In genomic region chr16:22956085-22956439, GRCm38 (mm10) we compare ENCODE assay signal across 14 mouse cellular contexts. TPM values are rescaled to one million over a fixed set of nuclear protein-coding genes. Genes with fewer than 3 reads are reported as not detected.
DNase-seq lines count a peak whose midpoint lies in the region; ATAC-seq and TF ChIP-seq lines count a peak whose summit lies in the region.
"Had no signal": no experiment of that assay in that cellular context is flagged by ENCODE, and none has a peak within 500 bp of the region (broad histone marks: within the 10 kb centered on the region; RNA-seq: fewer than 3 reads in every experiment).

No protein-coding gene starts in this region.

- H3K4me1 ChIP-seq in E14TG2a.4 (replicated peaks; ENCODE audit: low read depth, low read length): peaks cover 33% of the 10 kb centered on the region
- H3K4me1 ChIP-seq in hindbrain, embryonic 11.5 days (replicated peaks; ENCODE audit: control insufficient read depth, insufficient read depth, low read length): no peaks in the 10 kb centered on the region
- H3K4me1 ChIP-seq in midbrain, embryonic 13.5 days (replicated peaks): 0 out of 2 replicates have a peak, but pooled peaks cover 3% of the 10 kb centered on the region

- peak; percentile 12 for DNase-seq in embryo, embryonic 10 days (ENCODE audit: low spot score)
- no peak for DNase-seq in embryo, embryonic 10.5 days (ENCODE audit: low spot score)
- DNase-seq in hindbrain, embryonic 11.5 days (ENCODE audit: low spot score): no peak
- no peak for DNase-seq in urinary bladder, postnatal 25 days (ENCODE audit: low spot score)
- no peak for DNase-seq in layer of hippocampus, adult 11-12 months (ENCODE audit: low spot score)
- no peak for DNase-seq in retina, postnatal 1 day
- DNase-seq: cerebellum, postnatal 14 days; kidney, adult 8-10 months; lung, adult 2 months had no signal

- H3K27me3 ChIP-seq in E14TG2a.4 (ENCODE audit: insufficient read depth, low read length): 0 out of 2 replicates have a peak, but pooled peaks cover 4% of the 10 kb centered on the region
- no peaks in the 10 kb centered on the region for H3K27me3 ChIP-seq in hindbrain, embryonic 11.5 days (ENCODE audit: control insufficient read depth, insufficient read depth, low read length)
- H3K27me3 ChIP-seq in midbrain, embryonic 13.5 days: no peaks in the 10 kb centered on the region
- H3K27me3 ChIP-seq: Patski had no signal

- H3K27ac ChIP-seq in hindbrain, embryonic 11.5 days (ENCODE audit: low read depth, low read length): peak overlapping the region; percentile 38
- no peak overlapping the region for H3K27ac ChIP-seq in midbrain, embryonic 13.5 days
- H3K27ac ChIP-seq: macrophage had no signal

- H3K4me2 ChIP-seq in hindbrain, embryonic 11.5 days (replicated peaks; ENCODE audit: low read depth, low read length): peak overlapping the region; percentile 12; the same call in 1 of the 2 replicates
- 0 out of 2 replicates have a peak overlapping the region, but pooled peaks have one; percentile 4 for H3K4me2 ChIP-seq in midbrain, embryonic 13.5 days (replicated peaks)

- peak overlapping the region; percentile 53 for H3K4me3 ChIP-seq in E14TG2a.4 (replicated peaks; ENCODE audit: low read length)
- H3K4me3 ChIP-seq in hindbrain, embryonic 11.5 days (ENCODE audit: low read depth, low read length): no peak overlapping the region
- H3K4me3 ChIP-seq in midbrain, embryonic 13.5 days (replicated peaks): no peak overlapping the region

- no peak overlapping the region for H3K9ac ChIP-seq in hindbrain, embryonic 11.5 days (ENCODE audit: low read depth, low read length)
- no peak overlapping the region for H3K9ac ChIP-seq in midbrain, embryonic 13.5 days (replicated peaks)

- no peak for TF ChIP-seq CTCF in E14TG2a.4 (conservative IDR thresholded peaks at IDR 0.05; ENCODE audit: low read length)

- no peaks in the 10 kb centered on the region for H3K36me3 ChIP-seq in E14TG2a.4 (ENCODE audit: insufficient read depth, low read length)
- no peaks in the 10 kb centered on the region for H3K36me3 ChIP-seq in hindbrain, embryonic 11.5 days (ENCODE audit: control insufficient read depth, insufficient read depth, low read length)
- H3K36me3 ChIP-seq in midbrain, embryonic 13.5 days: no peaks in the 10 kb centered on the region

- peak; percentile 54 for ATAC-seq in hindbrain, embryonic 11.5 days (ENCODE audit: low FRiP score)
- ATAC-seq in midbrain, embryonic 13.5 days: peak; percentile 75
- ATAC-seq: Patski had no signal

- no peaks in the 10 kb centered on the region for H3K9me3 ChIP-seq in E14TG2a.4 (ENCODE audit: low read length)
- no peaks in the 10 kb centered on the region for H3K9me3 ChIP-seq in hindbrain, embryonic 11.5 days (ENCODE audit: control insufficient read depth, low read length)
- H3K9me3 ChIP-seq in midbrain, embryonic 13.5 days: no peaks in the 10 kb centered on the region

- 67% methylated on average over 11 of the region's 11 CpGs for WGBS in hindbrain, embryonic 11.5 days
- WGBS in midbrain, embryonic 13.5 days: 66% methylated on average over 11 of the region's 11 CpGs

RNA-seq across cellular contexts. Expression of gene Hrg, which starts 5.2 kb away (rescaled TPM):
- polyA plus RNA-seq in hindbrain, embryonic 11.5 days (2014; fragmentation: Nextera tagmentation; extraction: Ambion mirVana): 0.08 and 0.36 TPM in 2 replicates
- 0.15 TPM in 1 of 2 replicates, not detected in the other for polyA plus RNA-seq in midbrain, embryonic 13.5 days (2015; fragmentation: Nextera tagmentation; extraction: Ambion mirVana)
- polyA plus RNA-seq: heart, embryonic 14.5 days; macrophage; Patski had no signal

RNA-seq across cellular contexts. Expression of gene Fetub, which starts 37.9 kb away (rescaled TPM):
- not detected in 2 replicates for polyA plus RNA-seq in hindbrain, embryonic 11.5 days (2014; fragmentation: Nextera tagmentation; extraction: Ambion mirVana)
- polyA plus RNA-seq in midbrain, embryonic 13.5 days (2015; fragmentation: Nextera tagmentation; extraction: Ambion mirVana): not detected in 2 replicates
- polyA plus RNA-seq: heart, embryonic 14.5 days; macrophage had no signal
